Mouse (Mus musculus) spleen, postnatal 10 days (tissue): Measurements from ENCODE around the gene Stx11.

Source experiments
- DNase-seq, 2 experiments: peaks; one replicate each; pipeline ENCODE4 v3.0.0; 2021 to 2022; ENCODE audit warnings: low spot score in 2 of 2

Stx11 gene

DNA sequence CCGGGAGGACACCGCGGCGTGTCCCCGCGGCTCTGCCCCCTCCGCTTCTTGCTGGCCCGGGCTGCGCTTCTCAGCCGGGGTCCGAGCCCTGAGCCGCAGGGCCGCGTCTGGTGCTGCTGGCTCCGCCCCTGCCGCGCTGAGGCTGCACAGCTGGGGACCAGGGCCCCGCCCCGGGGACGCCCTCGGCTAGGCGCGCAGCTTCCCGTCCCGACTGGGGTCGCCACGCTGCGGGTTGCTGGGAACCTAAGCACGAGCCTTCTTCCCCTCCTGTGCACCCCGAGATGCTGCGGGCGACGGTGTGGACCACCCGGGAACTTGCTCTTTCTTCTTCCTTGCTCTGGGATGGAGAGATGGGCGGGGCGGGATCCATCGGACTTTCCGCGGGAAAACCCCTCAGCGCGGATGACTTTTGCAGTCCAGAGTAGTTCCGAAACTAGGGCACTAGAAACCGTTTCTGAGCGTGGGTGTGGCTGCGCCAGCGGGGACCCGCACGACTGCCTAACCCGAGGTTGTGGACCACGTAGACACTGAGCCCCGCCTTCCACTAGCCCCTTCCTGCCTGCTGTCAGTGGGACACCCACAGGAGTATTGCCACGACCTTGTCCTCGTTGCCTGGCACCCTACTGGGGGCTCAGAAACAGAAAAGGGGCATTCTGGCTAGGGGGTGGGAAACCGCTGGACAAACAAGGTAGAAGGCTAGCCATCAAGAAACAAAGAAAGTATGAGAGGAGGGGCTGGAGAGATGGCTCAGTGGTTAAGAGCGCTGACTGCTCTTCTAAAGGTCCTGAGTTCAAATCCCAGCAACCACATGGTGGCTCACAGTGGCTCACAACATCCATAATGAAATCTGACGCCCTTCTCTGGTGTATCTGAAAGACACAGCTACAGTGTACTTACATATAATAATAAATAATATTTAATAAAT lies at the start of gene Stx11:
TSS of gene Stx11 (minus strand) at position 148 of the 925 bp plus-strand sequence.
- peak; percentile 75 to 88 for DNase-seq

DNA sequence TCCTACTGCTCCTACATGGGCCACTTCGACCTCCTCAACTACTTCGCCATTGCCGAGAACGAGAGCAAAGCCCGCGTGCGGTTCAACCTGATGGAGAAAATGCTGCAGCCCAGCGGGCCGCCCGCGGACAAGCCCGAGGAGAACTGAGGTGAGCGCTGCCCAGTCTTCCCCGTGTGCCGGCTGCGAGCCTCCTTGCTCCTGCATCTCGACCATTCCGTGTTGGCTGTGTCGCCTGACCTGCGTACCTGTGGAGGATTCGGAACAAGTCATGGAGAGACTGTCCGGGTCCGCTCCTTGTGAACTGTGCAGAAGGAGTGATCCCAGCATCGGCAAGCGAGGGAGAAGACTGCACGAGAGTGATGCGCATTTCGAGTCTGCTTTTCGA lies 44.6 kb upstream of the Stx11 start:
- no peak for DNase-seq

DNA sequence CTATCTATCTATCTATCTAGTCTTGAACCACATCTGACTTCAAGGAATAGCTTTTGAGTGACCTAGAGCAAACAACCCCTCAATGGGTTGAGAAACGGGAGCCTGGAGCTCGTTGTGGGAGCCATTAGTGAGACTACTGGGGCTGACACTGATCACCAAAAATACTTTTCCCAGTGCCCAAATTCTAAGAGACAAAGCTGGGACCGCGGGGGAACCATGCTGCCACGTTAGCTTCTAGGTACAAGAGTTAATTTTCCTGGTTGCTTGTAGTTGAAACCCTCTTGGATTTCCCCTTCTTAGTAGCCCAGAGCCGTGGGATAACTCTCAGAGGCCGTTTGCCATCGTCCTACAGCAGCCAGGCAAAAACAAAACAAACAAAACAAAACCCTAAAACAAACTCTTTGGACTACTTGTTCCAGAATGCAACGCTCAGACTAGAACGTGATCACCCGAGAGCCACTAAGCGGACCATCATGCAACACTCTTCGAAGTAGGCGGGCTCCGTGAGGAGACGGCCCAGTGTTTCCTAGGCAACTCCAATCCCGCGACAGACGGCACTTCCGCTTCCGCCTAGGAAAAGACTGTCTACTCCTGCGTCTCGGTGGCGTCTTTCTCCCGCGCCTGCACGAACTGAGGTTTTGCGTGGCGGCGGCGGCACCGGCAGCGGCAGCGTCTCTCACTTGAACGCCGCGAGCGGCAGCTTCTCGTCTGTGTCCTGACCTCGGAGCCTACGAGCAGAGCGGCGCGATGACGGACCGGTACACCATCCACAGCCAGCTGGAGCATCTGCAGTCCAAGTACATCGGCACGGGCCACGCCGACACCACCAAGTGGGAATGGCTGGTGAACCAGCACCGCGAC lies 44.0 kb upstream of the Stx11 start:
- DNase-seq = peak; percentile 83 to 94

DNA sequence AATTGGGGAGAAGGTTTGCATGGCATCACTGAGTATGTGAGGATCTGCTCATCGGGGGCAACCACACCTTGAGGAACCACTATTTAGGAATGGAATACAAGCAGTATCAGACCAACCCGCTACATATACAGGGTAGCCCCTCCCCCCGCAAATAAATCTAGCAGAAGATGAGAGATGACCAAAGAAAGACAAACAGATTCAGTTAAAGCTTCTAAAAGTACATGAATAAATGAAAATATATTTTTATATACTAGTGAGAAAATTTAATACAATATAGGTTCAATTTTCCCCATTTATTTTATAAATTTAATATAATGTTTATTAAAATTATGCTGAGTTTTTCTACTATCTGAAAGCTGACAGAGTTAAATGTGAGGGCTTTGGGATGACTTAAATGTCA lies 40.9 kb upstream of the Stx11 start, which contains the start of gene Sf3b5:
TSS of gene Sf3b5 (plus strand) at position 301 of the 400 bp plus-strand sequence.
- no peak for DNase-seq

DNA sequence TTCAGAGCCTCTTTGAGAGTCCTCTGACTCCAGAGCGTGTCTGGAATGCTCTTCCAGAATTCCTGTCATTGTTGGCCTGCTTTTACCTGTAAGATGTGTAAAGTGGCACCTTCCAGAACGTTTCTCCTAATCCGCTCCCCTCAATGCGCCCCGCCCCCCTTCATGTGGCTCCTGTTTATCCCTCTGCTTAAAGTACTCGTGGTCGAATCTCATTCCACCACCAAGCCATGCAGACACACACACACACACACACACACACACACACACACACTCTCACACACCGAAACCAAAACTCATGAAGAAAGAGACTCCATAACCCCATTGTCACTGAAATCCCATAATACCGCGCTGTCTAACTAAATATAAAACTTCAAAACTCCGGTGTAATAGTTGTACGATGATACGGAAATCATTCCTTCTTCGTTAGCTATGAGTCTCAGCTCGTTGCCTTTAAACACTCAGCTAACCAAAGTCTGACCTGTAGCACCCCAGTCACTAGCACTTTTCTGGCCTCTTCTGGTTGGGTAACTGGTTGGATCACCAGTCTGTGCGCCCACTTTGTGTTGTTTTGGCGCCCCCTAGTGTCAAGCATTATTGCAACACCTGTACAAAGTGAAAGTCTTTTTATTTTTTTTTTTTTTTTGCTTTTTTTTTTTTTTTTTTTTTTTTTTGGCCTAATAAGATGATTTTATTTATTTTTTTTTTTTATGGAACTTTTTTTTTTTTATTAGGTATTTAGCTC lies 32.8 kb upstream of the Stx11 start:
- DNase-seq = peak; percentile 75 to 91

DNA sequence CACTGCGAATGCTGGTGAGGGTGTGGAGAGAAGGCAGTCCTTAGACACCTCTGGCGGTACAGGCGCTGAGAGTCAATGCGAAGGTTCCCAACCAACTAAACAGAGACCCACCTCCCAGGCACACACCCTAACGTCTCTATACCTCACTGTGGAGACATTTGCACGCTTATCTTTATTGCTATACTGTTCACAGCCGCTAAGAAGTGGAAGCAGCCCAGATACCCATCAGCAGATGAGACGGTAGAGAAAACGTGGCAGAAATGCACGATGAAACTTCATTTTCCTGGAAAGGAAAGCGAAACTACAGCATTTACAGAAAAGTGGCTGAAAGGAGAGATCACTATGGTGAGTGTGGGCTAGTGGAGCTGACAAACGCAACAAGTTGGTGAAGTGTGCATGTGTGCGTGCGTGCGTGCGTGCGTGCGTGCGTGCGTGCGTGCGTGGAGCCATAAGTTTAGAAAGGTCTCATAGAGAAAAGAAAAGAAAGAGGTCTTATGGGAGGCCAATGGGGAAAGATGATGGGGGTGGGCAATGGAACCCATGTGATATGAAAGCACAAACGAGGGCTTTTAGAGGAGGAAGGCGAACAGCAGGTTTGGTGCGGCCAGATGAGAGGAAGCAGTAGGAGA lies 29.4 kb upstream of the Stx11 start:
- no peak for DNase-seq

DNA sequence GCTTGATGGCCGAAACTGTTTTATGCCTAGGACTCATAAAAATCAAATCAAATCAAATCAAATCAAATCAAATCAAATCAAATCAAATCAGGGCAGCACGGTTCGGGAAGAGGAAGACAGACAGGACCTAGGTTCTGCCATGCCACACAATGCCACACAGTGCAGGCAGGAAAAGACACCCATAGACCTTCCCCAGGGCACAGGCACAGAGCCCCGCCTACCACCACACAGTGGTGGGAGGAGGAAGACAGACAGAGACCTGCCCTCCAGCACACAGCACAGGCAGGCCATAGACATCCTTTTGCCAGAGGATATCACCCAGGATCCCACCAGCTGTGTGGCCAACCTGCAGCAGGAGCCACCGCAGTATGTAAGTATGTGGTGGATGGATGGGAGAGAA lies 27.9 kb upstream of the Stx11 start:
- no peak for DNase-seq

DNA sequence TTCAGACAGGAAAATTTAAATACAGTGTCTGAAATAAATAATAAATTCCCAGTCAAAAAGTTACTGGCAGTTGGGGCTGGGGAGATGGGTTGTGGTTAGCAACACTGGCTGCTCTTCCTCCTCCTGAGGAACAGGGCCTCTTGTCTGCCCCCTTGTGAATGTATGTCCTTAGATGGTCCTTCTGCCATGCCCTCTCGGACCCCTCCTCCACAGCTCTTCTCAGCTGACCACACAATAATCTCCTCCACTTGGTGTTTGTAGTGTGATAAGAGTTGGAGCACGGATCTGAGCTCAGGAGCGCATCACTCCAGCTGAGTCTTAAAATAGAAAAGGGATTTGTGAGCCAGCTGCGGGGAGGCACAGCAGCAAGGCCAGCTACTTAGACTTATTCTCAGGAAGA lies 22.8 kb upstream of the Stx11 start:
- DNase-seq = no peak

DNA sequence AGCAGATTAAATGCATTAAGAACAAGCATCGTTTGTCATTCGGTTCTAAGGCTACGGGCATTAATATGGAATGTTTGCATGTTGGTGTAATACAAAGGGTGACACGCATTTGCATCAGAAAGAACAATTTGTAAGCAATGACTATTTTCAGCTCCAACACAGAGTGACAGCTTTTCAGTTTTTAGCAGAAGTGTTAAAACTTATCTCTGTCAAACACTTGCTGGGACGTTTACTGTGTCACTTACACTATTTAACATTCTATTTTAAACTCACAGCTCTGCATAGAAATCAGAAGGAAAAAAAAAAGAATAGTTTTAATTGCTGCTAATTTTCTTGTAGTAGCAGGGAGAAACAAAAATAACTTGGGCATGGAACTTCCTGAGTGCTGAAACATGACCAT lies 22.4 kb upstream of the Stx11 start:
- DNase-seq = no peak

DNA sequence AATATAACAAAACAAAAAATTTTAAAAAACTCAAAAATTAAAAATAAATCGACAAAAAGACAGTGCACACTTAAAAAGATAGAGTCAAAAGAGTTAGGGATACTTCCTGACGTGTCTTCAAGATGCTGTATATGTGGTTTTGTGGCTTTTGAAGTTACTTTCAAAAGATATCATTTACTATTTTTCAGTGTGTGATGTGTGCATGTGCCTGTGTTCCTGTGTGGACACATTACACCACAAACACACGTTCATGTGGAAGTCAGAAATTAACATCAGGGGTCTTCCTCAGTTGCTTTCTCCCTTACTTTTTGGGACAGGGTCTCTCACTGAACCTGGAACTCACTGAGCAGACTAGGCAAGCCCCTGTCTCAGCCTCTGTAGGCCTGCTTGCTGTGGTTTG lies 20.9 kb upstream of the Stx11 start:
- no peak for DNase-seq

DNA sequence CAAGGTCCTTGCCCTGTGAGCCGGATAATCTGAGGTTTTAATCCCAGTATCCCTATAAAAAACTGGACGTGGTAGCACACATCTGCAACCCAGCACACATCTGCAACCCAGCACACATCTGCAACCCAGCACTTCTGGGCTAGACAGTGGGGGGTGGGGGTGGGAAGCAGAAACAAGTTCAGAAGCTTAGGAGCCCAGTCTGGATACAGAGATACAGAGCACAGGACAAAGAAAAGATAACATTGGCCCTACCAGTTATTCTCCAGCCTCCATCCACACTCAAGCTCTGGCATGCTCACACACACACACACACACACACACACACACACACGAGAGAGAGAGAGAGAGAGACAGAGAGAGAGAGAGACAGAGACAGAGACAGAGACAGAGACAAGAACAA lies 19.4 kb upstream of the Stx11 start:
- no peak for DNase-seq

DNA sequence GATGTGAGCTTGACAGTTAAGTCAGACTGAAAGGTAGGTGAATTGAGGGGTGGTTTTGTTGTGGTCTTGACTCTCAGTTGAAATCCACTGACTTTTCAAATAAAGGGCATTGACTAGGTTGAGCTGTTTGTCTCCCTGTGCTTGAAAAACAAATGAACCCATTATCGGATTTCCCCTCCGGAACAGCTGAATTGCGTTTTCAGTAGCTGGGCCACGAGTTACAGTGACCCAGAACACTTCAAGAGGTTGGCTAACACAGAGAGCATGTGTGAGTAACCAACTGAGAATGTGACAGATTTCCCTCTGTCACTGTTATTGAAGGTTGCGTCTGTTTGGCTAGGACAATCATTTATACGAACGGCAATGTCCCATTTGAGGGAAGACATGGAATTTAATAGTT lies 17.0 kb upstream of the Stx11 start:
- DNase-seq = no peak

DNA sequence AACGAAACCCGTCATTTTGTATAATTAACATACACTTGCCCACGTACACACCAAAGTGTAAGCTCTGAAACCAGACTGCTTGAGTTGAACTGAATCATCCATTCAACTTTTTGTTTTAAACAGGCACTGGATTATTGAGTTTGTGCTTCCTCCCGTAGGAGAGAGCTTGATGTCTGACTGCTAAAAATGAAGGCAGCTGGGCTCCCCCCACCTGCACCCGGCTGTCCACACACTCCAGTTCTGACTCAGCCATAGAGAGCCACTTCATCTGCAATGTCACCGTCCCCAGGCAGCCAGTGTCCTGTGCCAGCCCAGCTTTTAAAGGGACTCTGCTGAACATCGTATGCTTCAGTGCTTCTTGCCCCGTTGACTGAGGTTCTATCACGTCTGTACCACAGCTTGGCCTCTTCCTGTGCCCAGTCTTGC lies 13.7 kb upstream of the Stx11 start:
- DNase-seq = no peak

DNA sequence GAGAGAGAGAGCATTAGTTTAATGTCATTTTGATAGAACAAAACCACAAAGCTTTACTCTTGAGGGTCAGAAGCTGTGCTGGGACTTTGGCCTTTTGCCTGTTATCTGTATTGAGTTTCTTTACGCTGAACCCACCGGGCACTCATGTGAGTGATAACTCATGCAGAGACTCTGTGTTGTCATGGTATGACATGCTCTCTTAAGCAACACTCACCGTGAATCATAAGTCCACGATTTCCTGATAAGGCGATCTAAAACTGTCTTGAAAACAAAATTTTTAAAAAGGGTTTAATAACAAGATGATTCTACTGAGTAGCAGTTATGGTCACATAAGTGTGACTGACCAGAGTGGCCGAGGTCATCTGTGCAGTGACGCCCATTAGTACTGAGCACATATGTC lies 12.5 kb upstream of the Stx11 start:
- no peak for DNase-seq

DNA sequence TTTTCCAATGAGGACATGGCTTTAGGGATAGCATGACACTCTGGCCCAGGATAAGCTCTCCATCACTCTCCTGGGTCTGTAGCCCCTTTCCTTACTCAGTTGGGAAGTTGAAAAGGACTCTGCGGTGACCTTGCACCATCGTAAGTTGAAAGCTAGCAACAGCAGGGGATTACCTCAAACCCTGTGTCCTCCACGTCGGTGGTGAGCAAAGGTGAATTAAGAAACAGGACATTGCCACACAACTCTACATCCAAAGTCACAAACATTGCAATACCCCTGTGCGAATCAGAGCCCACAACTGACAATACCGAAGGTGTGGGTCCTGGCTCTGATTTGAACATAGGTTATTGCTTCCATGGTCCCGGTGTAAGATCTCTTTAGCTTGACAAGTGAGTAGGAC lies 11.9 kb upstream of the Stx11 start:
- no peak for DNase-seq

DNA sequence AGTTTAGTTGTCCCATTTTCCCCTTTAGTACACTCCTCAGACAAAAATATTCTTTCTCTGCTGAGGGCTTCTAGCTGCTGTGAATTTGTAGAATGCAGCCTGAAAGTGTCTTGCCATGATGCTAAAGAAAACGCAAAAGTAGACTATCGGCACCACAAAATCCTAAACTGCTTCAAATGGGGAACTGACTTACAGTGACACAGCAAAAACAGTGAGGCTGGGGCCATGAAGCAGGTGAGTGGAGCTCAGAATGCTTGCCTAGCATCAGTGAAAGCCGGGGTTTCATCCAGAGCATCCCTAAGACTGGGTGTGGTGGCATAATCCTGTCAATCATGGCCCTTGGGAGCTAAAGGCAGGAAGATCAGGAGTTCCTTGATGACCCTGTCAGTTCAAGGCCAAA lies 11.4 kb upstream of the Stx11 start:
- no peak for DNase-seq

DNA sequence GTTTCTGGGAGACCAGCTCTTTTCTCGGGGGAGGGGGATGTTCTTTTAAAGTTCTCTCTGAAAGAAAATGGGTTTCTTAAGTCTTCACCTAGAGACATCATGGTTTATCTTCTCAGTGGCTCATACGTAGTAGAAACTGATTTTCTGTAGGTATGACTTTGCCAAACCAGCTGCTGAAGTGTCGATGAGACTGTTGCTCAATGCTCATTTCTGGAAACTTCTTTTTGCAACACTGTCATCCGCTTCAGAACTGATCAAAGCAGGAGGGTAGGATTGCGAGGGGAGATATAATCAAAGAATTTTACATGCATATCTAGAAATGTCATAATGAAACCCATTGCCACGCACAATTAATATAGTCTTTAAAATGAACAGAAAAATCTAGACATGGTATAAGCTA lies 10.5 kb upstream of the Stx11 start:
- no peak for DNase-seq

DNA sequence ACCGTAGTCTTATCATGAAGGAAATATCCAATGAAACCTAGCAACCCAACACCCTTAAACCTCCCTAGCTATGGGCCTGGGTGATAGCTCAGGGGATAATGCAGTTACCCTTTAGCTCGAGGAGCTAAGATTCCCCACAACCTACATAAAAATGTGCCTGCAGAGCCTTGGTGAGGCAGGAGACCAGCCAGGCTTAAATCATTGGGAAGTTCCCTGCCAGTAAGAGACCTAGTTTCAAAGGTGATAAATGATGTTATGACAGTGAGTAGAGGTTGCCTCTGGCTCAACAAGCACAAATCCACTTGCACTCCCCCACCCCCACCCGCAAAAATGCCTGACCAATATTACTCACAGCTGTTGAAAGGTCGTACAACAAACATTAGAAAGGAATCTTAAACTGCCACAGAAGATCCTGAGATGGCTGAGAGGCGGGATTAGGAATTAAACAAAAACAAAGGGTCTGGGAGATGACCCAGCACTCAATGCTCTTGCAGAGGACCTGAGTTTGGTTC lies 1.6 kb upstream of the Stx11 start:
- no peak for DNase-seq

DNA sequence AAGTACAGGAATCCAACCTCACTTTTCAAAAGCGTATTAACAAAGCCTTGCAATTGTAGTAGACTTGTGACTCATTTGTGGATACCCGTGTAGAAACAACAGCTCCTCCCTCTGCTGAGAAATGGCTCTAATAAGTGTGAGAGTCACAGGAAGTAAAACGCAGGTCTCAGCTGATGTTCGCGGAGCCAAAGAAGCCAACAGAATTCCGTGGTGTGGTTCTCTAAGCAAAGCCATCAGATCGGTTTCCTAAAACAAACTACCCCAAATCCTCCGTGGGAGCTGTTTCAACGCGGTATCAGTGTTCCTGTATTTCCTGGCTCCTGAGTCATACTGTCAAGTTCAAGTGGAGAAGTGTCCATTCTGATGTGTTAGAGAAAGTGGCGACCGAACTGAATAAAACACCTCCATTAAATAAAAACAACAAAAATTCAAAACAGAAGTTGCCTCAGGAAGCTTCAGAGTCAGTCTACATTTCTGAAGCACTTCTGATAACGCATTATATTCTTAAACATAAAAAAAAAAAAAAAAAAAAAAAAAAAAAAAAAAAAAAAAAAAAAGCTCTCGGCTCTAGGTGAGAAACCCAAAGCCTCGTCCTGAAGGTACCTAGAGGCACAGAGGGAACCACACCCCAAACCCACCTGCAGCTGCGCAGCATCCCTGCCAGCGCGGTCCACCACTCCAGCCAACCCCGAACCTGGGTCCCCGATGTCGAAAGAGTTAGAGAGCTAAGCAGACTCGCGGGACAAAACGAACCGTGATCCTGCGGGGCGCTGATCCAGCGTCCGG lies 543 bp downstream of the Stx11 start:
- DNase-seq = no peak

DNA sequence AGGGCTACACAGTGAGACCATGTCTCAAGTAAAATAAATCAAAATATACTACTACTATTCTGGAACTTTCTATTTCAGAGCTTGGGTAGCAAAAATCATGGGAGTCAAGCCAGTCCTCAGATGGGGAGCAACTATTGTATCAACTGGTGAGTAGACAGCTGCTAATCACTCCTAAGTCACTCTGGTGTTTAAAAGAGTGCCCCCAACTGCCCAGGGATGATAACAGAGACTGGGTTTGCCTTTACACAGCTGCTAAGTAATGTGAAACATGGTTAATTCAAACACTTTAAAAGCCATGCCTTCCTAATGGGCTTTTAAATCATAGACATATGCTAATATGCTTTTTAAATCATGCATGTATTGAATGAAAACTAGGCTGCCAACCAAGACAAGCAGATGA lies 1.9 kb downstream of the Stx11 start:
- peak in 1 of 2 experiments; percentile 52 for DNase-seq

DNA sequence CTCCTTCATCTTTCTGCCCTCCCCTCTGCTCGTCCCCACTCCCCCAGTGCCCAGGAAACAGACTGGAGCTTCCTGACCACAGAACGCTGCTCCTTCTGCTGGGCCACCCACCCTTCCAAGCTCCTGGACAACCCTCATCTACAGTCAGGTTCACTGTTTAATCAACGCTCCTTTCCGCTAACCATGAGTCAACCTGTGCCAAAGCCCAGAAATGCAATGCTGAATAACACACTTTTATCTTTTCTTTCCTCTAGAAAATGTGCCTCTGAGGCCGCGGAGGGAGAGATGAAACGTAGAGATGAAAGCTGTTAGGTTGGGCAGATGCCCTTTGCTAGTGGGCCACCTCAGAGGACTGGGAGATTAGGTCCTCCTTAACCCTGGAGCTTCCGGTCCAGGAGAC lies 2.6 kb downstream of the Stx11 start:
- DNase-seq = no peak
